Mouse (Mus musculus) kidney, adult 11 months (tissue): ENCODE measurements around the gene Amigo3.
A peak's percentile ranks its signal among the peaks of the same experiment; 100 is the strongest.
"Not testable (repeated sequence)": the region's sequence is repeated elsewhere in the genome, so short reads cannot be mapped to it uniquely, and the experiment has no call there.

Experiments
- DNase-seq: peaks from one replicate; pipeline ENCODE4 v3.0.0; 2022

The Amigo3 gene

GRCm38 (mm10) chr9:108052885-108053664, at the start of gene Amigo3:
Gene Amigo3, plus strand, starts transcription at chr9:108053159.
- DNase-seq = peak; percentile 97

DNA sequence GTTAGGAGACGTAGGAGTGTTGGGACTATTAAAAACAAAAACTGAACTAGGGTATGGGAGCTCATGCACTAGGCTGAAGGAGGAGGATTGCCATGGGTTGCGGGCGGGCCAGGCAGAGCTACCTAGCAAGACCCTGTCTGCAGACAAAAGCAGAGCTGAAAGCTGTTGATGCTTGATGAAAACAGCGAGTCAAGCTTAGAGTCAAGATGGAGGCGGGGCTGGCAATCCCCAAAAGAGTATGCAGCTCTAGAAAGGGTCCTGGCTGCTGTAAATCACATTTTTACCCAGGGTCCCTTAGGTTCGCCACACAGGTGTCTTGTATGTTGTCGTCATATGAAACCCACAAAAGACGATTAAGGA, 49.4 kb upstream of the Amigo3 start:
- DNase-seq = no peak

- DNase-seq = no peak
These were observed 44.9 kb upstream of the Amigo3 start for GRCm38 (mm10) chr9:108008041-108008440.

- DNase-seq = no peak
These were observed 42.6 kb upstream of the Amigo3 start for GRCm38 (mm10) chr9:108010385-108010784.

DNA sequence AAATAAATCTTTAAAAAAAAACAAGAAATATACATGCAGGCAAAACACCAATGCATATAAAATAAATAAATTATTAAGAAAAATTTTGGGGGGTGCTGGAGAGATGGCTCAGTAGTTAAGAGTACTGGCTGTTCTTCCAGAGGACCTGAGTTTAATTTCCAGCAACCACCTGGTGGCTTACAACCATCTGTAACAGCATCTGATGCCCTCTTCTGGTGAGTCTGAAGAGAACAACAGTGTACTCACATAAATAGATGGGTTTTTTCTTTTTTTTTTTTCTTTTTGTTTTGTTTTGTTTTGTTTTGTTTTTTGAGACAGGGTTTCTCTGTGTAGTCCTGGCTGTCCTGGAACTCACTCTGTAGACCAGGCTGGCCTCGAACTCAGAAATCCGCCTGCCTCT, 39.4 kb upstream of the Amigo3 start:
- DNase-seq = not testable (repeated sequence)

DNA sequence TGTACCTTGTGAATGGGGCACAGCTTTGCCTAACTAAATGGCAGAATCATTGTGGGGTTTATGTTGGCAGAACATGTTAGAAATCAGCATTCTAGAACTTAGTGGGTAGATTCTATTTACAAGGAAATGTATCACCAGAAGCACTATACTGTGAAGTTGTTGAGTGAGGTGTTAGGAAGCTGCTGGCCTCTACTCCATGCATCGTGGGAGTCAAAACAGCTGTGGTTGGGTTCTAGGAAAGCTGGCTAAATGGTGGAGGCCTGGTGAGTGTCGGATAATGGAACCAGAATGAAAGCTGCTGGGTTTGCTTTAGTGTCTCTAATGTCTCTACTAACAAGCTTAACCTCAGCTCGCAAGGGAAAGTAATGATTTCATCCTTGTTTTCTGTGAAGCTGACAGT, 35.8 kb upstream of the Amigo3 start:
- DNase-seq = no peak

GRCm38 (mm10) chr9:108020741-108021140, 32.2 kb upstream of the Amigo3 start:
- no peak for DNase-seq

GRCm38 (mm10) chr9:108023216-108023615, 29.7 kb upstream of the Amigo3 start:
- DNase-seq = no peak

GRCm38 (mm10) chr9:108026584-108026983, 26.4 kb upstream of the Amigo3 start:
- no peak for DNase-seq

GRCm38 (mm10) chr9:108027867-108028266, 25.1 kb upstream of the Amigo3 start:
- DNase-seq = no peak

GRCm38 (mm10) chr9:108032126-108032525, 20.8 kb upstream of the Amigo3 start:
- no peak for DNase-seq

DNA sequence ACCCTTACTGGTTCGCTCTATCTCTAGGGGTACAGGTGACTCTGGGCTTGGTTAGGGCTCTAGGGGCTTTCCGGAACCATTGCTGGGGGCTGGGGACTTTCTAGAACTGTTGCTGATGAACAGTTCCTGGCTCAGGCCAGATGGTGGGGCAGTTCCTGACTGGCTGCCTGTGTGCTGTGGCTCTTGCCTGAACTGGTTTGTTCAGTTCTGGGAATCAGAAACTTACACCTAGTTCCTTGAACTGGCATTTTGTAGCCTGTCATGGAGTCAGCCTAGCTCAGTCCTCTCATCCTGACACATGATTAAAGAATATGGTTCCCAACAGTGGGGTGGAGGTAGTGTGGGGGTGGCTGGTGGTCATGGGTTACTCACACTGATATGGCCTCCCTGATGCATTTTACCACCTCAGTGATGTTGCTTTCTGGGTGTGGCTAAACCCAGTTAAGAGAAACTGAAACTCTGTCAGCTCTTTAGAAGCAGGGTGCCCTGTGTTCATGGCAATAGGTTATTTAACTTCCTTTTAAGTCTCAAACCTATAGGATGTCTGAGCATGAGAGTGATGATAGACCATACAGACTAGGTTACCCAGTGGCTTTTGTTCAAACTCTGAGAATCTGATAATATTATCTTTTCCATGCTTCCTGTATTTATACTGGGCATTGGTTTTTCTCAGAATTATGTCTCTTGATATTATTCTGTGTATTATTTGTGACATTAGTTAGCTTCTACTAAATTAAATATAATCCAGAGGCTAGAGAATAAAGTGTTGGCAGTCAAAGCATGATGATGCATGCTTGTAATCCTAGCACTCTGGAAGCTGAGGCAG, 17.4 kb upstream of the Amigo3 start:
- no peak for DNase-seq

DNA sequence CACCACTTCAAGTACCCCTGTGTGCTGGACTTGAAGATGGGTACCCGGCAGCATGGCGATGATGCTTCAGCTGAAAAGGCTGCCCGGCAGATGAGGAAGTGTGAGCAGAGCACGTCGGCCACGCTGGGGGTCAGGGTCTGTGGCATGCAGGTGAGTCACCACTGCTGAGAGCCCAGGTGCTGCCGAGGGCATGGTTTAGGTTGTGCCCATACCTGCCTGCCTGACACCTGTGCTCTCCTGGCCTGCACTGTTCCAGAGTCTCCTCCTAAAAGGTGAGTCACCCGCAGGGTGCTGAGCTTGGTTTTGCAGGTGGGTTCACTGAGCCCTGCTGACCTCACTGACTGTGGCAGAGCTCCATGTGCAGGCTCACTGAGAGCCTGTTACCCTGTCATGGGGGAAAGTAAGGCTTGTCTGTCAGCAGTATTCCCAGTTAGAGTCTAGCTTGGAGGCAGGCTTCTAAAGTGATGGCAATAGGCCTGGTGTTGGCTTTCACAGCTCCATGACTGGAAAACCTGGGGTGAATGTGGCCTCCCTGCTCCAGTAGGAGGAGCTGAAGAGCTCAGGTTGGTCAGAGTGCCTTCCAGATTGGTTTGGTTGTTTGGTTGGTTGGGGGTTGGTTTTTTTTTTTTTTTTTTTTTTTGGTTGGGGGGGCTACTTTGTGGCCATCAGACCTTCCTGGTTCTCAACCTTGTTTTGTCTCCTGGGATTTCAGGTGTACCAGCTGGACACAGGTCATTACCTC, 8.0 kb upstream of the Amigo3 start:
- DNase-seq = no peak

- DNase-seq = no peak
These were observed 6.4 kb upstream of the Amigo3 start for GRCm38 (mm10) chr9:108046582-108046981.

DNA sequence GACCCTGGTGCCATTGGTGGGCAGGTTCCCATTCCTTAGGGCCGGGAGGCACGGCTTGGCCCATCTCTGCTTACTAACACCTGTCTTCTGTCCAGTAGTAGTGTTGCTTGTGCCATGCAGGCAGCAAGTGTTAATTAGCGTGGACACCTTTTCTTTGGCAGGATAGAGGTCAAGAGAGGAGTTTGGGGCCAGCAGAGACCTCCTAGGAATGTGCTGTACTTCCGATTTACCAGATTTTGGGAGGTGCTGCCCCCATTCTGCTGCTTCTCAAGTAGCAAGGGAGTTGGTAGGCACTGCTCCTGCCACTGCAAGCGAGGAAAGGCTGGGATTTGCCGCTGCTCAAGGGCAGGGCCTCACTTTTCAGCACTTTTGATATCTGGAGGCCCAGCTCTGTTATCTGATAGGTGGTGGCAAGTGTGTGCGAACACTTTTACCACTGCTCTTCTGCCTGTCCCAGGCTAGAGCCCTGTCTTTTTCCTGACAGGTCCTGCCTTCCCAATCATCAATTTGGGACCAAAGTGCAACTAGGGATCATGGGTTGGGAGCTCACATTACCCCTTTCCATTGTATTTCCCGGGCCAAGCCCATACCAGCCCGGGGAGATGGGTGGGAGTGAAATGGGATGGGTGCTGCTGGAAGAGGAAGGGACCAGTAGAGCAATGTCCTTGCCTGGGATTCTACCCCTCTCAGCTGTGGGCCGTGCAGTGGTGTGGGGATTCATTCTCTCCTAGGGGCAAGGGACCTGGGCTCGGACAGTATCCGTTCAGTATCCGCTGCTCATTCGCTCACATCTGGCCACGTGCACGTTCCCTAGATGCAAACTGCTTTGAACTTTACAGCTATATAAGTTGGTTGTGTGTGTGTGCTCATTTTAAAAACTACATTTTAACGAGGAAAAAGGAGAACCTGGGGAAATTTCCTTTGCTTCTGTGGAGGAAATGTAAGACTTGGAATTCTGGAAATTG, 5.1 kb upstream of the Amigo3 start:
- DNase-seq = no peak

GRCm38 (mm10) chr9:108048566-108048955, 4.4 kb upstream of the Amigo3 start:
- DNase-seq = no peak

DNA sequence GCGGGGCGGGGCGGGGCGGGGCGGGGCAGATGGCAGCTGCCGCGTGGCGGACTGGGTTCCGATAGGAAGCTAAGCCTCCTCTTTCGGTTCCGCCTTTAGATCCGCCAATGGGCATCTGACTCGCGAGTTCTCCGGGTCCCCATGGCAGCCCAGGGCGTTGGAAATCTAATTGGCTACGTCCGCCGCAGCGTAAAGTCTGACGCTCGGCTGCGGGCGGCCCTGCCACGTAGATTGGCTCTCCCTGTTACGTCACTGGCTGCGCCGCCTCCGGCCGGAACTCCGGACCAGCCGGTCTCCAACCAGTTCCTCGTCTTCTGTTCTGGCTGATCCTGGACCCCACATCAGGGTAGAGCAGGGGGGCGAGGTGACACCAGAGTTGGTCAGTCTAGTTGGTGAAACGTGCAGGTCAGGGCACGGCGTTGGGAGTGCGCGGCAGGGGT, 3.9 kb upstream of the Amigo3 start, which contains the start of gene Gmppb:
Gene Gmppb (plus strand): TSS at position 227 of the 440 bp plus-strand sequence.
- DNase-seq = peak; percentile 98

DNA sequence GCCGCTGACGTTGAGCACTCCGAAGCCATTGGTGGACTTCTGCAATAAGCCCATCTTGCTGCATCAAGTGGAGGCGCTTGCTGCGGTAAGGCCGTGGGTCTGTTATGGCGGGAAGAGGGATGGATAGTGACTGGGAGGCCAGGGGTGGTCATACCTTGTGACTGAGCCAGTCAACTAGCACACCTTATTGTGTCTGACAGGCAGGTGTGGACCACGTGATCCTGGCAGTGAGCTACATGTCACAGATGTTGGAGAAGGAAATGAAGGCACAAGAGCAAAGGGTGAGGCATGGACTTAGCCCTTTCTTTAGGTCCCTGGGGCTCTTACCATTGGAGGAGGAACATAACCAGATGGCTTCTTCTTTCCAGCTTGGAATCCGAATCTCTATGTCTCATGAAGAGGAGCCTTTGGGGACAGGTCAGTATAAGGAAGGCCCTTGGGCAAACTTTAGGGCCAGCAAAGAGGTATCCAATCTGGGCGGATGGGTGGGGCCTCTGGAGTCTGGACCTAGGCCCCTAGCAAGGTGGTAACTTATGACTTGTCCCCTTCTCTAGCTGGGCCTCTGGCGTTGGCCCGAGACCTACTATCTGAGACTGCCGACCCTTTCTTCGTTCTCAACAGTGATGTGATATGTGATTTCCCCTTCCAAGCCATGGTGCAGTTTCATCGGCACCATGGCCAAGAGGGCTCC, 3.3 kb upstream of the Amigo3 start:
- DNase-seq = no peak

- DNase-seq = no peak
These were observed 1.6 kb upstream of the Amigo3 start for GRCm38 (mm10) chr9:108051184-108051930.

DNA sequence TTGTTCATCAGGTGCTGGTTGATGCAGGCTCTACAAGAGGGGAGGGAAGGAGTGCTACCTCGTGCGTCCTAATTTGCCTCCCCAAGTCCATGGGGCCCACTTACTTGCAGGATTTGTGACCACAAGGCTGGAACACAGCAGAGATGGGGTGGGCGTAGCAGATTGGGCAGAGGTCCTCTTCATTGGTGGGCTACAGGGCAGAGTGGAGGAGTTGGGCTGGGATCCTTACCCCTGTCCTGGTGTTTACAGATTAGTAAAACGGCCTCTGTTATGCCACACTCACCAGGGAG, 1.1 kb upstream of the Amigo3 start:
- no peak for DNase-seq

DNA sequence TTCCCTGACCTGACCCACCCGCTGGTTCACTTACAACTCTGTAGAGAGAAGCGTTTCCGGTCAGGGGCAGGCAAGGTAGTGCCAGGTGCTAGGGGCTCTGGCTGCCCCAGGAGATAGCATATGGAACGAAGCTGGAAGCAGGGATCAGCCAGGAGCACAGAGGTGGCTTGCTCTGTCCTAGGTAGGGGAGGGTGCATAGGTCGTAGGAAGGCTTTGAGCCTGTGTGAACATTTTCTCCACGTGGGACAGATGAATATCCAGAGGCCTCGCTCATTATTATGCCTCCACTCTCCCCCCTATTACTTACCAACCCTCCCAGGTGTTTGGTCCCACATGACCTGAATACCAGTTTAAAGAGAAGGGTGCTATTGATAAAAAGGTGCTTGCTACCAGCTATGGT, 548 bp upstream of the Amigo3 start:
- DNase-seq = no peak
